Mouse (Mus musculus) left cerebral cortex, postnatal 25 days (tissue): ENCODE measurements at regions not wholly inside any gene's neighbourhood (a gene's known extent, or its start where the extent isn't known, plus 50 kb on each side); places are given as distances from the start of the nearest gene placed in this dataset.
"Not testable (repeated sequence)": the region's sequence is repeated elsewhere in the genome, so short reads cannot be mapped to it uniquely, and the experiment has no call there.

Experiments used
- DNase-seq, 2 experiments: peaks; one replicate each; pipeline ENCODE4 v3.0.0; 2022; ENCODE audit warnings: low spot score in 2 of 2, mixed read lengths in 1 of 2
- intact Hi-C: fragments of 180-260 bp; cut with DNase I; formaldehyde crosslinking; loops from one replicate; pipeline ENCODE4 v1.15.1; 2025

- intact Hi-C loops: no loop called here
- DNase-seq: no peak
These were observed 1544.0 kb downstream of the Efna5 start for GRCm38 (mm10) chr17:61337094-61337493.

GRCm38 (mm10) chr17:61325401-61325800 is 1555.7 kb downstream of the Efna5 start:
- DNase-seq: no peak
- intact Hi-C loops: no loop called here

GRCm38 (mm10) chr17:61320865-61321264 is 1560.3 kb downstream of the Efna5 start:
- no peak for DNase-seq
- intact Hi-C loops: no loop called here

- intact Hi-C loops: no loop called here
- DNase-seq: no peak
These were observed 1567.7 kb downstream of the Efna5 start for GRCm38 (mm10) chr17:61313424-61313823.

- intact Hi-C loops: no loop called here
- no peak for DNase-seq
These were observed 1569.9 kb downstream of the Efna5 start for GRCm38 (mm10) chr17:61311189-61311588.

GRCm38 (mm10) chr17:61303611-61304010 is 1577.5 kb downstream of the Efna5 start:
- DNase-seq: no peak
- intact Hi-C loops: no loop called here

GRCm38 (mm10) chr17:61301984-61302383 is 1579.1 kb downstream of the Efna5 start:
- peak in 1 of 2 experiments; percentile 3 for DNase-seq
- intact Hi-C loops: no loop called here

GRCm38 (mm10) chr17:61301171-61301570 is 1579.9 kb downstream of the Efna5 start:
- intact Hi-C loops: no loop called here
- DNase-seq: no peak

GRCm38 (mm10) chr17:61291129-61291528 is 1590.0 kb downstream of the Efna5 start:
- intact Hi-C loops: no loop called here
- DNase-seq: no peak

- no peak for DNase-seq
- intact Hi-C loops: no loop called here
These were observed 1592.5 kb downstream of the Efna5 start for GRCm38 (mm10) chr17:61288590-61288989.

GRCm38 (mm10) chr17:61273631-61274030 is 1607.5 kb downstream of the Efna5 start:
- no peak for DNase-seq
- intact Hi-C loops: no loop called here

- intact Hi-C loops, DNase-seq: not testable (repeated sequence)
These were observed 1624.6 kb downstream of the Efna5 start for GRCm38 (mm10) chr17:61256526-61256925.

- intact Hi-C loops: no loop called here
- no peak for DNase-seq
These were observed 1632.7 kb downstream of the Efna5 start for GRCm38 (mm10) chr17:61248411-61248810.

GRCm38 (mm10) chr17:61217198-61217722 is 1663.9 kb downstream of the Efna5 start:
- intact Hi-C loops: no loop called here
- no peak for DNase-seq

- intact Hi-C loops: no loop called here
- DNase-seq: no peak
These were observed 1676.8 kb downstream of the Efna5 start for GRCm38 (mm10) chr17:61204316-61204715.

- DNase-seq, intact Hi-C loops: not testable (repeated sequence)
These were observed 1693.2 kb downstream of the Efna5 start for GRCm38 (mm10) chr17:61187880-61188279.

GRCm38 (mm10) chr17:61176586-61176985 is 1704.5 kb downstream of the Efna5 start:
- peak in 1 of 2 experiments; percentile 6 for DNase-seq
- intact Hi-C loops: no loop called here

GRCm38 (mm10) chr17:61159437-61159836 is 1721.7 kb downstream of the Efna5 start:
- no peak for DNase-seq
- intact Hi-C loops: no loop called here

- intact Hi-C loops: no loop called here
- DNase-seq: no peak
These were observed 1744.1 kb downstream of the Efna5 start for GRCm38 (mm10) chr17:61137006-61137405.

- DNase-seq: no peak
- intact Hi-C loops: no loop called here
These were observed 1753.3 kb downstream of the Efna5 start for GRCm38 (mm10) chr17:61127767-61128166.

GRCm38 (mm10) chr17:61106302-61106701 is 1774.8 kb downstream of the Efna5 start:
- no peak for DNase-seq
- intact Hi-C loops: no loop called here

- intact Hi-C loops: no loop called here
- DNase-seq: no peak
These were observed 1820.7 kb downstream of the Efna5 start for GRCm38 (mm10) chr17:61060450-61060849.
